Mouse (Mus musculus) layer of hippocampus, adult 2 months (tissue): ENCODE data around the gene Med29. TPM values are rescaled to one million over a fixed set of nuclear protein-coding genes. Genes with fewer than 3 reads are reported as not detected.
A peak's percentile ranks its signal among the peaks of the same experiment; 100 is the strongest.

ENCODE experiments used
- DNase-seq, 2 experiments: peaks; one replicate each; pipeline ENCODE4 v3.0.0; 2022; ENCODE audit warnings: low spot score in 2 of 2
- H3K27ac ChIP-seq: fragments of 200-600 bp; 2 replicates; pipeline ENCODE4 v1.8.1; 2022
- H3K4me3 ChIP-seq: fragments of 200-600 bp; 2 replicates; pipeline ENCODE4 v1.8.1; 2022; ENCODE audit warnings: mild to moderate bottlenecking
- CTCF ChIP-seq: fragments of 200-600 bp; conservative IDR thresholded peaks from 2 replicates; pipeline ENCODE4 v1.8.1; 2022; ENCODE audit warnings: antibody characterized with exemption, mild to moderate bottlenecking, moderate library complexity
- total RNA-seq, 2 experiments: library from RNA; stranded (reverse); gene quantifications; 2 replicates each; pipeline ENCODE4 v1.2.3; 2021

Gene Med29
- total RNA-seq, 2 experiments from 2014 or later, result 17.7 to 18.7 TPM

DNA sequence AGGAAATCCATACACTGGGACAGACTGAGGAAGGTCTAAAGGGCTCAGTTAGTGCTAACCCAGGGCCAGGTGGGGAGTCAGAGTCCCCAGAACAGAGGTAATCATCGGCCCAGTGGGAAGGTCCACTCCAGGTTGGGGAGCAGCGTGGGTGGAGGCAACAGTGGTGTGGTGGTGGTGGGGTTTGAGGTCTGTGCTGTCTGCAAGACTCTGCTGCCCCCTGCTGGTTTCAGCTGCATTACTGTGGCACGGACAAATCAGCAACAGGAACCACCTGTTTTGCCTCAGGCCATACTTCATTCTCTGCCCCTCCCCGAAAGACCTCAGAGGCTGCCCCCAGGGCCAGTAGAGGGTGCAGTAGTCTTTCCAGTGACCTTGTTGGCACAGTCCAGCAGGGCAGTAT lies 6.0 kb downstream of the Med29 start:
- H3K27ac ChIP-seq, result peak overlapping the region; percentile 64; the same call in 1 of the 2 replicates
- TF ChIP-seq CTCF, result peak; percentile 82
- no peak overlapping the region for H3K4me3 ChIP-seq
- DNase-seq, result peak; percentile 70 to 83

DNA sequence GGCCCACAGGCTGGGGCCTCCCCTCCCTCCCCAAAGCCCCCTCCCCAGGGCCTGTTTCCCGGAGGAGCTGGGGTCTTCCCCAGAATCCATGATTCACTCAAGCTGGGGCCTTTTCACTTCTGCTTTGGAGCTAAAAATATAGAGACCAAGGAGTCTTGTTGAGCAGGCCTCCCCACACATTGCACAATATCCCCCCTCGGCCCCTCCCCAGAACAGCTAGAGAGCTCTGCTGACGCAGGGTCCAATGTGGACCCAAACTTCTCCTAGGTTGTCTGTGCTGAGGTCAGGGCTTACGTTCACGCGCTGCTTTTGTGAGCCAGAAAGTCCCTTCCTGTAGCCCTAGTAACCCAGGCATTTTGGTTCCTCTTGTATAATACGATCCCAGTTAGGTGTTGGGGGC lies 6.5 kb downstream of the Med29 start:
- DNase-seq, result no peak
- peak overlapping the region; percentile 64; the same call in 1 of the 2 replicates for H3K27ac ChIP-seq
- TF ChIP-seq CTCF, result no peak
- H3K4me3 ChIP-seq, result no peak overlapping the region

DNA sequence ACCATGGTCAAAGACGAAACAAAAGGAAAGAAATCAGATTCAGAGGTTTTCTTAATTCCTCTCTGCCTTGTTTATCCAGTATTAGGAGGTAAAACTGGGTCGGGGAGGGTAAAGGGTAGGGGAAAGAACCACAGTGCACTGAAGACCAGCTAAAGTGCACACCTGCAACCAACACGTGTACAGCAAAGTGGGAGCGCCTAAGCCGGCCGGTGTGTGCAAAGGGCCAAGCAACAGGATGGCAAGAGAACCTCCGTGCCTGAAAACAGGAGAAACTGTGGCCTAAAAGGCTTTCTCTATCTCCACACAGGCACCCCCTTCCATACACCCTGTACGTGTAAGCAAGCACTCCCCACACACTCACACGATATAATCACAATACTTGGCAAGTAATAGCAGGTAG lies 7.3 kb downstream of the Med29 start:
- H3K4me3 ChIP-seq, result no peak overlapping the region
- H3K27ac ChIP-seq, result peak overlapping the region; percentile 32; the same call in 1 of the 2 replicates
- no peak for TF ChIP-seq CTCF
- no peak for DNase-seq

GRCm38 (mm10) chr7:28384162-28384561 lies 8.3 kb downstream of the Med29 start:
- peak overlapping the region; percentile 82; the same call in 1 of the 2 replicates for H3K27ac ChIP-seq
- no peak for DNase-seq
- no peak overlapping the region for H3K4me3 ChIP-seq
- TF ChIP-seq CTCF, result no peak

DNA sequence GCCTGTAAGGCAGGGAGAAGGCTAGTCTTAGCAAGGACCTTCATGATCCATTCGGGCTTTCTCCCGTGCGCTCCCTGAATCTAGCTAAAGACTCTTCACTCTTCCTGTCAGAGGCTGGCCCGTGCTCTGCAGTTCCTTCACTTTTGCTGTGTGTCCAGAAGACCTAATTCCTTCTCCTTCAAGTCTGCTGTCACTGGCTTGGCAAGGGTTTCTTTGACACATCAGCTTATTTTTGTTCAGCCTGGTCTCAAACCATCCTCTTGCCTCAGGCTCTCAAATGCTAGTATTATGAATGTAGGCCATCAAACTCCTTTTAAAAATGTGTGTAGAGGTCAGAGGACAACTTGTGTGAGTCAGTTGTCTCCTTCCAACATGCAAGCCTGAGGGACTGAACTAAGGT lies 8.9 kb downstream of the Med29 start:
- DNase-seq, result no peak
- TF ChIP-seq CTCF, result no peak
- Histone ChIP-seq H3K4me3 (no peak overlapping the region), H3K27ac (peak overlapping the region; percentile 82)

DNA sequence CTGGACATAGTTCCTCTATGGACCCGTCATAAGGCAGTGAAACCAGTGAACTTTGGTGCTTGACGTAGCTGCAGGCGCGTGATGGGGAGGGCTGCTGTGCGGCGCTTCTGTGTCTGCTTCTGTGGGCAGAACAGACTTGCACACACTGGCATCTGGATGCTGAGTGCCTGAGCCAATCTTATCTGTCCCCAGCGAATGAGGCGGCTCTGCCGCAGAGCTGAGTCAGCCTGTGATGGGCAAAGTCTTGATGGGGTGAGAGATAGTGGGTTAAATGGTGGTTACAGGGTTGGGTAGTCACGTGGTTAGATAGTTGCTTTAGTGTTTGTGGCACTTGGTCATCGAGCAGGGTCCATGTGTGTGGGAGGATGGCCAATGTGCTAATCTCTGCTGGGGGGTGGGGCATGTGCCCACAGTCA lies 9.5 kb downstream of the Med29 start:
- peak overlapping the region; percentile 9; the same call in 1 of the 2 replicates for H3K4me3 ChIP-seq
- peak overlapping the region; percentile 82 for H3K27ac ChIP-seq
- peak in 1 of 2 experiments; percentile 76 for DNase-seq
- no peak for TF ChIP-seq CTCF

- peak overlapping the region; percentile 9; the same call in 1 of the 2 replicates for H3K4me3 ChIP-seq
- DNase-seq, result no peak
- TF ChIP-seq CTCF, result no peak
- H3K27ac ChIP-seq, result peak overlapping the region; percentile 82
These were observed 10.1 kb downstream of the Med29 start for GRCm38 (mm10) chr7:28382347-28382951.

GRCm38 (mm10) chr7:28381938-28382337 lies 10.6 kb downstream of the Med29 start:
- no peak for TF ChIP-seq CTCF
- DNase-seq, result no peak

GRCm38 (mm10) chr7:28381017-28381790 lies 11.3 kb downstream of the Med29 start:
- Histone ChIP-seq H3K4me3 (peak overlapping the region; percentile 38), H3K27ac (peak overlapping the region; percentile 90)
- TF ChIP-seq CTCF, result no peak
- no peak for DNase-seq

More at GRCm38 (mm10) chr7:28381938-28382337, 10.6 kb downstream of the Med29 start:
- Histone ChIP-seq H3K27ac (peak overlapping the region; percentile 90), H3K4me3 (peak overlapping the region; percentile 38)

GRCm38 (mm10) chr7:28380237-28381016 lies 12.1 kb downstream of the Med29 start, which contains the start of gene Zfp36:
TSS of gene Zfp36 (minus strand) at chr7:28380253.
- Histone ChIP-seq H3K4me3 (peak within 1 kb of the TSS; percentile 59), H3K27ac (peak within 1 kb of the TSS; percentile 94)
- TF ChIP-seq CTCF, result no peak
- DNase-seq, result no peak

- TF ChIP-seq CTCF, result no peak
- peak overlapping the region; percentile 59 for H3K4me3 ChIP-seq
- peak overlapping the region; percentile 94 for H3K27ac ChIP-seq
- DNase-seq, result peak; percentile 66 to 79
These were observed 13.5 kb downstream of the Med29 start for GRCm38 (mm10) chr7:28378769-28379651.
